Mouse (Mus musculus) testis, adult 2 months (tissue): ENCODE measurements around the gene Bex6.

ENCODE experiments used
- CTCF ChIP-seq: fragments of 200-500 bp; IDR thresholded peaks from 2 replicates; pipeline ENCODE4 v1.5.1; 2012; ENCODE audit warnings: low read depth, mild to moderate bottlenecking, inconsistent platforms, low read length, moderate library complexity; ENCODE audit not compliant: control insufficient read depth, insufficient read depth, insufficient replicate concordance
- POLR2A ChIP-seq: fragments of 200-500 bp; IDR thresholded peaks from 2 replicates; pipeline ENCODE4 v1.6.1; 2012; ENCODE audit warnings: low read depth, mild to moderate bottlenecking, inconsistent platforms, low read length, moderate library complexity; ENCODE audit not compliant: control insufficient read depth

DNA sequence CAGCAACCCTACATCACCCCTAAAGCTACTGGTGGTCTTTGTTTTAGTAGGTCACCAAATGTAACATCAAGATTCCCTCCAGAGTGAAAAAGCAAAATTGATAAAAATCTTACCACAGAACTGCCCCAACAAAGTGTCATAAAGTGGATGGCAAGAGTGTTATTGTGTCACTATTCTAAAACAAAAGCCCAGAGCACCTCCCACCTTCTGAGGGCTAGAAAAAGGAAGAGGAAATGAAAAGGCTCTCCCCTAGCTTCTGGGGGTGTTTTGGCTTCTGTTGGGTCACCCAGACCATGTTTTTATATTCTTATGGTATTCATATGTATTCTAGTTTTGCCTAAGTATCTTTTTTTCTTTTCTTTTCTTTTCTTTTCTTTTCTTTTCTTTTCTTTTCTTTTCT is 42.8 kb downstream of the Bex6 start:
- TF ChIP-seq POLR2A = no peak
- no peak for TF ChIP-seq CTCF
